Mouse (Mus musculus): ENCODE measurements around the gene Hist1h2bq. TPM values are rescaled to one million over a fixed set of nuclear protein-coding genes. Genes with fewer than 3 reads are reported as not detected.

The Hist1h2bq gene
- polyA plus RNA-seq, 1 experiment, result 1.0 TPM

DNA sequence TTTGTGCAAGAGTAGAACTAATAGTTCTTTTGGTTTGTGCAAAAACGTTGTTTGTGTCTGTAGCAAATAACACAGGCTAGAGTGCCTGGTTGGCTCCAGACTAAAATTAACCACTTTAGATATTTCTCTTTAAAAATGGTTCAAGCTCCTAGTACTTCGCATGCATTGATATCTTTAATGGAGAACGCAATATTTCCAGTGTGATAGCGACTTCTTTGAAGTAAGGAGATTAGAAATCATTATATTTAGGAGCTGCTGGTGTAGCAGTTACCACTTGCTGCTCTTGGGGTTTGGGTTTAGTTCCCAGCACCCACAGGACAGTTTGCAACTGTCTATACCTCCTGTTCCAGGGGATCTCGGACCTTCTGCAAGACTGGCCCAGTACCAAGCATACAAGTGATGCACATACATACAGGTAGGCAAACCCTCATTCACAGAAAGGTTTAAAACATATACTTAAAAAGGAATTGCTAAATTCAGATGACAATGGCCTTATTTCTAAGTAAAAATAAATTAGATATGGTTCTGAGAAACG lies 28.9 kb downstream of the Hist1h2bq start:
- TF ChIP-seq CTCF (IDR thresholded peaks at IDR 0.05; ENCODE audit: borderline replicate concordance, insufficient read depth, low read length) (no peak), POLR2A (IDR thresholded peaks at IDR 0.05; ENCODE audit: low read depth, low read length) (no peak)
- Histone ChIP-seq H3K4me1 (ENCODE audit: control insufficient read depth, insufficient read depth, low read length) (no peaks in the 10 kb centered on the region), H3K4me3 (ENCODE audit: insufficient read depth, low read length) (no peak overlapping the region), H3K27ac (ENCODE audit: insufficient read depth, low read length) (no peak overlapping the region)

DNA sequence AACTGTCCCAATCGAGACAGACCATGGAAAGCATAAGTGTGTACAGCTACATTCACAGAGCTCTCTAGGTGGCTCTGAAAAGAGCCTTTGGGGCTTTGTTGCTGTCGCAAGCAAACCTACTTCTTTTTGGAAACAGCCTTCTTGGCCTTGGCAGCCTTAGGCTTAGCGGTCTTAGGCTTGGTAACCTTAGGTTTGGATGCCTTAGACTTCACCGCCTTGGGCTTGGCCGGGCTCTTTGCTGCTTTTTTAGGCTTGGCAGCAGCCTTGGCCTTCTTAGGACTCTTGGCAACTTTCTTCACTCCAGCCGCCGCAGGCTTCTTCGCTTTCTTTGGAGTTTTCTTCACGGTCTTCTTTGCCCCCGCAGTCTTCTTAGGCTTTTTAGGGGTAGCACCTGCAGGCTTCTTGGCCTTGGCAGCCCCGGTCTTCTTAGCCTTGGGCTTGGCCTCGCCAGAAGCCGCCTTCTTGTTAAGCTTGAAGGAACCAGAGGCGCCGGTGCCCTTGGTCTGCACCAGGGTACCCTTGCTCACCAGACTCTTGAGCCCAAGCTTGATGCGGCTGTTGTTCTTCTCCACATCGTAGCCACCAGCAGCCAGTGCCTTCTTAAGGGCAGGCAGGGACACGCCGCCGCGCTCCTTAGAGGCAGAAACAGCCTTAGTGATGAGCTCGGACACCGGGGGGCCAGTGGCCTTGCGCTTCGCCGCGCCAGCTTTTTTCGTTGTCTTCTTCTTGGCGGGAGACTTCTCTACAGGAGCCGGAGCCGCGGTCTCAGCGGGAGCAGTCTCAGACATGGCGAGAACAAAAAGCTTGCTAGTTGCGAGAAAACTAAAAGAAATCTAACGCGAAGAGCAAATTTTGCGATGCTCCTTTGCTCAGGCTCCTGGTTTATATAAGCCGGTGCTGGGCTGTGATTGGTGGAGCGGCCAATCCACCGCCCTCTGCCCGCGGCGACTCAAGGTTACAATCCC lies 29.9 kb downstream of the Hist1h2bq start, which contains the start of gene Hist1h1b:
Gene Hist1h1b (minus strand): TSS at position 859 of the 965 bp plus-strand sequence.
- Histone ChIP-seq H3K27ac (ENCODE audit: insufficient read depth, low read length) (peak within 1 kb of the TSS; percentile 63), H3K4me1 (ENCODE audit: control insufficient read depth, insufficient read depth, low read length) (no peaks in the 10 kb centered on the region), H3K4me3 (ENCODE audit: insufficient read depth, low read length) (peak within 1 kb of the TSS; percentile 62)
- TF ChIP-seq POLR2A (IDR thresholded peaks at IDR 0.05; ENCODE audit: low read depth, low read length) (peak; percentile 94), CTCF (IDR thresholded peaks at IDR 0.05; ENCODE audit: borderline replicate concordance, insufficient read depth, low read length) (no peak)

DNA sequence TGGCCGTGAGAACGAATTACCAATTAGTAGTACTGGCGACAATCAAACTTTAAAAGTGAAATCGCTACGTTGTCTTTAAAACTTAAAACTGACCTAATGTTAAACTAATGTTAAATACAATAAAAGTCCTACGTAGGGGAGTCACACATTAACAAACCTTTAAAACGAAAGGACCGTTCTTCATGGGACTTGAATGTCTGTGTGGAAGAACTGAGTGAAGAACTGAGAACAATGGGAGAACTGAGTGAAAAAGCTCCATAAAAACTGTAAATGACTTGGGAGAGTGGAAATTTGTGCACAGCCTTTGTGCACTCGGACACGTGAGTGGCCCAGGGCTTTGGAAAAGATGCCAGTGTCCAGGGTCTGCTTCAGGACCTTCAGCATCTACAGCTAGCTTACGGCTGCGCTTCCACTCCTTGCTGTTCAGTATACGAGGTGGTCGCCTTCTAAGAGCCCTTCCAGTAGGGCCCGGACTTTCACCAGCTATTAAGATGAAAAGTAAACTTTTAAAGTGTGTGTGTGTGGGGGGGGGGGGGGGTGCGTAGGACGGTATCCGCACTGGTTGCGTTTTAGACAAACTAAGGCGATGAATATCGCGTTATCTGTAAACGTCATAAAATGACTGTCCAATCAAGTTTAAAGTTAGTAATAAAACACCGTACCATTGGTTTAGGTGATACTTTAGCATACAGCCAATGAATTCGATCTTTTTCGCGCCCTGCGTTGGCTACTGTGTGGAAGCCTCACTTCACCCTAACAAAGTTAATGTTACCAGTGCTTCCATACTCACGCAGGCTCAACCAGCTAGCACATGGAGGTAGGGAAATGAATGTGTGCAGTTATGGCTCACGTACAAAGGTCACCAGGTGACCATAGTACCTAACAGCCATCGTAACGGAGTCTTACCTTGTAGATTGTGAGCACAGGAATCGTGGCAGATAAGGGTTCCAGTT lies 30.9 kb downstream of the Hist1h2bq start:
- H3K27ac ChIP-seq (ENCODE audit: insufficient read depth, low read length), result peak overlapping the region; percentile 63
- TF ChIP-seq POLR2A (IDR thresholded peaks at IDR 0.05; ENCODE audit: low read depth, low read length) (peak; percentile 98), CTCF (IDR thresholded peaks at IDR 0.05; ENCODE audit: borderline replicate concordance, insufficient read depth, low read length) (no peak)
- H3K4me1 ChIP-seq (ENCODE audit: control insufficient read depth, insufficient read depth, low read length), result no peaks in the 10 kb centered on the region
- H3K4me3 ChIP-seq (ENCODE audit: insufficient read depth, low read length), result peak overlapping the region; percentile 62

Other genes starting within 250 kb of the Hist1h2bq start
- gene Olfr1364, start 228.4 kb downstream of the Hist1h2bq start, polyA plus RNA-seq (2011; ENCODE audit: insufficient read length, low read depth, missing spikeins), result not detected in 2 replicates
- not detected in 2 replicates for gene Olfr1362, start 196.2 kb downstream of the Hist1h2bq start, polyA plus RNA-seq (2011; ENCODE audit: insufficient read length, low read depth, missing spikeins)
- gene Olfr11, start 167.7 kb downstream of the Hist1h2bq start, polyA plus RNA-seq (2011; ENCODE audit: insufficient read length, low read depth, missing spikeins), result not detected in 2 replicates
- not detected in 2 replicates for gene Olfr1361, start 146.8 kb downstream of the Hist1h2bq start, polyA plus RNA-seq (2011; ENCODE audit: insufficient read length, low read depth, missing spikeins)
- gene Olfr1360, start 132.8 kb downstream of the Hist1h2bq start, polyA plus RNA-seq (2011; ENCODE audit: insufficient read length, low read depth, missing spikeins), result not detected in 2 replicates
- gene Olfr1359, start 112.1 kb downstream of the Hist1h2bq start, polyA plus RNA-seq (2011; ENCODE audit: insufficient read length, low read depth, missing spikeins), result not detected in 2 replicates
- 3.5 TPM in 1 of 2 replicates, not detected in the other for gene Hist1h2bl, start 94.1 kb downstream of the Hist1h2bq start, polyA plus RNA-seq (2011; ENCODE audit: insufficient read length, low read depth, missing spikeins)
- gene Hist1h2ai, start 93.8 kb downstream of the Hist1h2bq start, polyA plus RNA-seq (2011; ENCODE audit: insufficient read length, low read depth, missing spikeins), result 5.0 TPM in 1 of 2 replicates, not detected in the other
- gene Hist1h3h, start 92.5 kb downstream of the Hist1h2bq start, polyA plus RNA-seq (2011; ENCODE audit: insufficient read length, low read depth, missing spikeins), result 3.4 TPM in 1 of 2 replicates, not detected in the other
- gene Hist1h2bm, start 88.2 kb downstream of the Hist1h2bq start, polyA plus RNA-seq (2011; ENCODE audit: insufficient read length, low read depth, missing spikeins), result 5.5 and 9.1 TPM in 2 replicates
- 2.6 and 4.1 TPM in 2 replicates for gene Hist1h4j, start 75.1 kb downstream of the Hist1h2bq start, polyA plus RNA-seq (2011; ENCODE audit: insufficient read length, low read depth, missing spikeins)
- gene Hist1h4k, start 59.7 kb downstream of the Hist1h2bq start, polyA plus RNA-seq (2011; ENCODE audit: insufficient read length, low read depth, missing spikeins), result 1.9 and 7.3 TPM in 2 replicates
- 5.3 TPM in 1 of 2 replicates, not detected in the other for gene Hist1h2ak, start 56.4 kb downstream of the Hist1h2bq start, polyA plus RNA-seq (2011; ENCODE audit: insufficient read length, low read depth, missing spikeins)
- 2.4 and 9.6 TPM in 2 replicates for gene Hist1h2bn, start 56.1 kb downstream of the Hist1h2bq start, polyA plus RNA-seq (2011; ENCODE audit: insufficient read length, low read depth, missing spikeins)
- 2.3 and 7.8 TPM in 2 replicates for gene Hist1h1b, start 29.6 kb downstream of the Hist1h2bq start, polyA plus RNA-seq (2011; ENCODE audit: insufficient read length, low read depth, missing spikeins)
- gene Hist1h3i, start 26.8 kb downstream of the Hist1h2bq start, polyA plus RNA-seq (2011; ENCODE audit: insufficient read length, low read depth, missing spikeins), result 4.3 and 8.6 TPM in 2 replicates
- gene Hist1h2an, start 23.0 kb downstream of the Hist1h2bq start, polyA plus RNA-seq (2011; ENCODE audit: insufficient read length, low read depth, missing spikeins), result not detected in 2 replicates
- 1.0 TPM in 1 of 2 replicates, not detected in the other for gene Hist1h2bp, start 22.7 kb downstream of the Hist1h2bq start, polyA plus RNA-seq (2011; ENCODE audit: insufficient read length, low read depth, missing spikeins)
- not detected in 2 replicates for gene Hist1h2ao, start 268 bp upstream of the Hist1h2bq start, polyA plus RNA-seq (2011; ENCODE audit: insufficient read length, low read depth, missing spikeins)
- not detected in 2 replicates for gene Hist1h4m, start 1.5 kb upstream of the Hist1h2bq start, polyA plus RNA-seq (2011; ENCODE audit: insufficient read length, low read depth, missing spikeins)
- gene Hist1h4n, start 22.0 kb upstream of the Hist1h2bq start, polyA plus RNA-seq (2011; ENCODE audit: insufficient read length, low read depth, missing spikeins), result 18.9 and 28.6 TPM in 2 replicates
- 18.2 and 27.0 TPM in 2 replicates for gene Hist1h2ap, start 23.3 kb upstream of the Hist1h2bq start, polyA plus RNA-seq (2011; ENCODE audit: insufficient read length, low read depth, missing spikeins)
- gene Hist1h2br, start 23.5 kb upstream of the Hist1h2bq start, polyA plus RNA-seq (2011; ENCODE audit: insufficient read length, low read depth, missing spikeins), result 1.9 TPM in 1 of 2 replicates, not detected in the other
- gene Zfp184, start 134.9 kb upstream of the Hist1h2bq start, polyA plus RNA-seq (2011; ENCODE audit: insufficient read length, low read depth, missing spikeins), result 2.9 and 5.0 TPM in 2 replicates
- 0.23 and 0.32 TPM in 2 replicates for gene Pom121l2, start 171.0 kb upstream of the Hist1h2bq start, polyA plus RNA-seq (2011; ENCODE audit: insufficient read length, low read depth, missing spikeins)
- 0.37 and 0.98 TPM in 2 replicates for gene Prss16, start 199.5 kb upstream of the Hist1h2bq start, polyA plus RNA-seq (2011; ENCODE audit: insufficient read length, low read depth, missing spikeins)
- 1.3 TPM in 1 of 2 replicates, not detected in the other for gene Hist1h2ah, start 225.4 kb upstream of the Hist1h2bq start, polyA plus RNA-seq (2011; ENCODE audit: insufficient read length, low read depth, missing spikeins)
- gene Hist1h2bk, start 225.7 kb upstream of the Hist1h2bq start, polyA plus RNA-seq (2011; ENCODE audit: insufficient read length, low read depth, missing spikeins), result 16.3 and 22.3 TPM in 2 replicates
- gene Hist1h4i, start 231.2 kb upstream of the Hist1h2bq start, polyA plus RNA-seq (2011; ENCODE audit: insufficient read length, low read depth, missing spikeins), result 5.6 and 9.1 TPM in 2 replicates
- 2.6 TPM in 1 of 2 replicates, not detected in the other for gene Hist1h2ag, start 232.7 kb upstream of the Hist1h2bq start, polyA plus RNA-seq (2011; ENCODE audit: insufficient read length, low read depth, missing spikeins)
- gene Hist1h2bj, start 233.0 kb upstream of the Hist1h2bq start, polyA plus RNA-seq (2011; ENCODE audit: insufficient read length, low read depth, missing spikeins), result 4.1 and 8.4 TPM in 2 replicates

All from embryonic fibroblast, embryonic 13.5 days (primary cell).